Mouse (Mus musculus) ES-Bruce4 (cell line): ENCODE data around the gene Tmem252.

Experiments used
- CTCF ChIP-seq: IDR thresholded peaks from one replicate; pipeline ENCODE4 v1.8.1; 2011; ENCODE audit warnings: low read depth, low read length
- POLR2A ChIP-seq: IDR thresholded peaks from one replicate; pipeline ENCODE4 v1.8.1; 2011; ENCODE audit warnings: low read length; ENCODE audit not compliant: insufficient read depth

DNA sequence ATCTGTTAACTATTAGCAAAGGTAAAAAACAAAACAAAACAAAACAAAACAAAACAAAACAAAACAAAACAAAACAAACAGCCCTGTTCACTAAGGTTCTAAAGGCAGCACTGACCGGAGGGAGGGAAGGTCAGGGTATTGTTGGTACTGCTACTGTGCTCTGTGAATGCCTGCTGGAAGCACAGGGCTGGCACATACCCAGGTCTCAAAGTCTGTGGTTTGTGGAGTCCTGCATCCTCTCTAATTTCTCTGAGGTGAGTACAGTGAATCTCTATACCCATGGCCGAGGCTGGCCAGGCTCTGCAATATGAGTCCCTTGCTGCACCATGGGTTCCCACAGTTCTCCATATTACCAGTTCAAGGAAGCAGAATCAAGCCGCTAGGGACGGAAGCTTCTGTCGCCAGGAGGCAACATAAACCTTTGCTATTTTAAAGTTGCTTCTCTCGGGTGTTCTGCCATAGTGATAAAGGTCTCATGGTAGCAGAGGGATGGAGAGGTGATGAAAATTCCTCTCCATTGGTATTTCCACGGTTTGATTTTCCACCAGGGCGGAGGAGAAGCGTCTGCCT, 20.5 kb upstream of the Tmem252 start:
- no peak for TF ChIP-seq CTCF
- no peak for TF ChIP-seq POLR2A
